Comparison of ENCODE assay signal across 7 mouse cellular contexts in genomic region chr14:31130236-31131220, GRCm38 (mm10). TPM values are rescaled to one million over a fixed set of nuclear protein-coding genes. Genes with fewer than 3 reads are reported as not detected.
DNase-seq lines count a peak whose midpoint lies in the region; ATAC-seq and TF ChIP-seq lines count a peak whose summit lies in the region.

Gene Nt5dc2, plus strand, starts transcription at chr14:31131053.

- ATAC-seq in hindbrain, embryonic 15.5 days (ENCODE audit: low FRiP score, low read depth) = peak; percentile 81
- ATAC-seq in midbrain, embryonic 11.5 days (ENCODE audit: low FRiP score) = peak; percentile 90

- H3K36me3 ChIP-seq in hindbrain, embryonic 15.5 days = peaks cover 3% of the 10 kb centered on the region; the same call in 1 of the 2 replicates
- peaks cover 5% of the 10 kb centered on the region for H3K36me3 ChIP-seq in midbrain, embryonic 11.5 days (ENCODE audit: control insufficient read depth, insufficient read depth, low read length)
- H3K36me3 ChIP-seq in small intestine, adult 2 months (ENCODE audit: control insufficient read depth, insufficient read depth, low read length) = no peaks in the 10 kb centered on the region

- peak within 1 kb of the TSS; percentile 81 for H3K4me3 ChIP-seq in hindbrain, embryonic 15.5 days
- H3K4me3 ChIP-seq in midbrain, embryonic 11.5 days (ENCODE audit: low read depth, low read length) = peak within 1 kb of the TSS; percentile 92
- H3K4me3 ChIP-seq in small intestine, adult 2 months (ENCODE audit: low read depth, low read length) = peak within 1 kb of the TSS; percentile 73

- intact Hi-C loops in left cerebral cortex, postnatal 4 days (cut with DNase I) = no loop called here

- WGBS in hindbrain, embryonic 15.5 days = 4% methylated on average over 56 of the region's 63 CpGs
- 4% methylated on average over 57 of the region's 63 CpGs for WGBS in midbrain, embryonic 11.5 days
- WGBS in small intestine, adult 2 months = 4% methylated on average over 63 of the region's 63 CpGs

- H3K4me1 ChIP-seq in hindbrain, embryonic 15.5 days (replicated peaks) = peaks cover 75% of the 10 kb centered on the region
- peaks cover 27% of the 10 kb centered on the region for H3K4me1 ChIP-seq in midbrain, embryonic 11.5 days (ENCODE audit: control insufficient read depth, insufficient read depth, low read length)
- H3K4me1 ChIP-seq in small intestine, adult 2 months (ENCODE audit: control insufficient read depth, insufficient read depth, insufficient read length, low read length) = peaks cover 11% of the 10 kb centered on the region

- H3K4me2 ChIP-seq in hindbrain, embryonic 15.5 days = peak within 1 kb of the TSS; percentile 69
- peak within 1 kb of the TSS; percentile 85 for H3K4me2 ChIP-seq in midbrain, embryonic 11.5 days

- H3K9ac ChIP-seq in hindbrain, embryonic 15.5 days = peak within 1 kb of the TSS; percentile 77
- peak within 1 kb of the TSS; percentile 97 for H3K9ac ChIP-seq in midbrain, embryonic 11.5 days (ENCODE audit: low read length)

- no peak for TF ChIP-seq CTCF in small intestine, adult 2 months (IDR thresholded peaks at IDR 0.05; ENCODE audit: extremely low read depth, insufficient read length, insufficient replicate concordance, low read depth, low read length)

- H3K9me3 ChIP-seq in hindbrain, embryonic 15.5 days = no peaks in the 10 kb centered on the region
- no peaks in the 10 kb centered on the region for H3K9me3 ChIP-seq in midbrain, embryonic 11.5 days (ENCODE audit: control insufficient read depth, low read length)

- peak within 1 kb of the TSS; percentile 87 for H3K27ac ChIP-seq in hindbrain, embryonic 15.5 days (replicated peaks)
- peak within 1 kb of the TSS; percentile 90 for H3K27ac ChIP-seq in midbrain, embryonic 11.5 days (ENCODE audit: low read depth, low read length)
- no peak within 1 kb of the TSS for H3K27ac ChIP-seq in small intestine, adult 2 months (ENCODE audit: insufficient read depth, low read depth, low read length)

- no peak for TF ChIP-seq POLR2A in small intestine, adult 2 months (IDR thresholded peaks at IDR 0.05; ENCODE audit: low read depth, low read length)

- no peaks in the 10 kb centered on the region for H3K27me3 ChIP-seq in hindbrain, embryonic 15.5 days
- no peaks in the 10 kb centered on the region for H3K27me3 ChIP-seq in midbrain, embryonic 11.5 days (ENCODE audit: control insufficient read depth, insufficient read depth, low read length)
- H3K27me3 ChIP-seq in small intestine, adult 2 months (ENCODE audit: control insufficient read depth, insufficient read depth, low read length) = peaks cover 3% of the 10 kb centered on the region

- peak; percentile 86 for DNase-seq in R1 (ENCODE audit: low read depth, low spot score)
- peak; percentile 66 to 83 for DNase-seq in cerebellum, postnatal 25 days
- peak; percentile 80 for DNase-seq in gastrocnemius, adult 18-20 months (ENCODE audit: low spot score)
- peak; percentile 97 for DNase-seq in left cerebral cortex, postnatal 4 days
- peak; percentile 99 for DNase-seq in midbrain, embryonic 11.5 days (ENCODE audit: low spot score, missing footprints)

RNA-seq across cellular contexts. Expression of gene Nt5dc2, which starts in this region (rescaled TPM):
- 1 to 10 TPM in 1 of 2 experiments, under 1 TPM in 1; 0.57 to 1.3 TPM for total RNA-seq in gastrocnemius, adult 18-20 months (2021)
- polyA plus RNA-seq in hindbrain, embryonic 15.5 days (2015; fragmentation: Nextera tagmentation; extraction: Ambion mirVana) = 269 and 270 TPM in 2 replicates
- 10 to 100 TPM; 16.9 to 19.4 TPM for total RNA-seq in left cerebral cortex, postnatal 4 days (2021)
- polyA plus RNA-seq in midbrain, embryonic 11.5 days (2014; fragmentation: Nextera tagmentation; extraction: Ambion mirVana) = 457 and 520 TPM in 2 replicates
- polyA plus RNA-seq in small intestine, adult 2 months (2012; rRNA removed) = 9.0 and 13.0 TPM in 2 replicates

Comparison
In these comparisons a context has a peak if more than half of its experiments do, and no peak if none do; other contexts are left out.
1. RNA of gene Nt5dc2 (total RNA-seq): 16.9 to 19.4 TPM in left cerebral cortex, postnatal 4 days; 0.57 to 1.3 TPM in gastrocnemius, adult 18-20 months; every median in the first group is over 4 times any median in the second.
2. RNA of gene Nt5dc2 (polyA plus RNA-seq): 457 to 520 TPM in midbrain, embryonic 11.5 days and 269 to 270 TPM in hindbrain, embryonic 15.5 days; 9.0 to 13.0 TPM in small intestine, adult 2 months; every median in the first group is over 10 times any median in the second.
3. Peak in every context shown above with its lines, with median percentiles within 50 percentile points of each other: DNase-seq and H3K4me3 ChIP-seq.